Mouse (Mus musculus): Measurements from ENCODE around the gene Ppp4r2. TPM values are rescaled to one million over a fixed set of nuclear protein-coding genes. Genes with fewer than 3 reads are reported as not detected.
"Not testable (repeated sequence)": the region's sequence is repeated elsewhere in the genome, so short reads cannot be mapped to it uniquely, and the experiment has no call there.

Gene Ppp4r2
- total and polyA plus RNA-seq, 2 experiments from 2014 or later: 9.5 to 23.9 TPM

- H3K27ac ChIP-seq: no peak overlapping the region
- DNase-seq (ENCODE audit: low spot score) (no peak), ATAC-seq (no peak)
- H3K4me1 ChIP-seq (ENCODE audit: insufficient read depth, low read length): no peaks in the 10 kb centered on the region
- H3K9ac ChIP-seq (replicated peaks; ENCODE audit: low read length): no peak overlapping the region
- H3K9me3 ChIP-seq (ENCODE audit: low read length): no peaks in the 10 kb centered on the region
- no peak overlapping the region for H3K4me3 ChIP-seq (ENCODE audit: low read length)
- TF ChIP-seq CTCF (IDR thresholded peaks at IDR 0.05; ENCODE audit: low read depth): no peak
- H3K27me3 ChIP-seq (ENCODE audit: insufficient read depth, low read length): no peaks in the 10 kb centered on the region
- H3K4me2 ChIP-seq (ENCODE audit: low read depth, low read length): no peak overlapping the region
- no peaks in the 10 kb centered on the region for H3K36me3 ChIP-seq (ENCODE audit: insufficient read depth, low read length)
- WGBS: 96% methylated on average over 4 of the region's 4 CpGs
Measured at GRCm38 (mm10) chr6:100845058-100845457, 11.6 kb downstream of the Ppp4r2 start.

GRCm38 (mm10) chr6:100847264-100847663, 13.8 kb downstream of the Ppp4r2 start:
- H3K4me1 ChIP-seq (ENCODE audit: insufficient read depth, low read length): no peaks in the 10 kb centered on the region
- H3K9ac ChIP-seq (replicated peaks; ENCODE audit: low read length): no peak overlapping the region
- no peak overlapping the region for H3K4me3 ChIP-seq (ENCODE audit: low read length)
- H3K4me2 ChIP-seq (ENCODE audit: low read depth, low read length): no peak overlapping the region
- WGBS: 89% methylated on average over 5 of the region's 5 CpGs
- DNase-seq (ENCODE audit: low spot score) (no peak), ATAC-seq (no peak)
- TF ChIP-seq CTCF (IDR thresholded peaks at IDR 0.05; ENCODE audit: low read depth): no peak
- no peaks in the 10 kb centered on the region for H3K9me3 ChIP-seq (ENCODE audit: low read length)
- no peaks in the 10 kb centered on the region for H3K27me3 ChIP-seq (ENCODE audit: insufficient read depth, low read length)
- H3K36me3 ChIP-seq (ENCODE audit: insufficient read depth, low read length): no peaks in the 10 kb centered on the region
- no peak overlapping the region for H3K27ac ChIP-seq

- ATAC-seq (no peak), DNase-seq (ENCODE audit: low spot score) (no peak)
- WGBS: 83% methylated on average over 9 of the region's 9 CpGs
- Histone ChIP-seq H3K4me1 (ENCODE audit: insufficient read depth, low read length) (no peaks in the 10 kb centered on the region), H3K9ac (replicated peaks; ENCODE audit: low read length) (no peak overlapping the region), H3K27ac (no peak overlapping the region), H3K4me3 (ENCODE audit: low read length) (no peak overlapping the region), H3K9me3 (ENCODE audit: low read length) (no peaks in the 10 kb centered on the region), H3K4me2 (ENCODE audit: low read depth, low read length) (no peak overlapping the region), H3K36me3 (ENCODE audit: insufficient read depth, low read length) (no peaks in the 10 kb centered on the region), H3K27me3 (ENCODE audit: insufficient read depth, low read length) (no peaks in the 10 kb centered on the region)
- TF ChIP-seq CTCF (IDR thresholded peaks at IDR 0.05; ENCODE audit: low read depth): no peak
Measured at GRCm38 (mm10) chr6:100848682-100849375, 15.4 kb downstream of the Ppp4r2 start.

- no peak for DNase-seq (ENCODE audit: low spot score)
- WGBS: 89% methylated on average over 9 of the region's 9 CpGs
- H3K4me3 ChIP-seq (ENCODE audit: low read length): no peak overlapping the region
- H3K4me1 ChIP-seq (ENCODE audit: insufficient read depth, low read length): no peaks in the 10 kb centered on the region
- no peak overlapping the region for H3K27ac ChIP-seq
- H3K9me3 ChIP-seq (ENCODE audit: low read length): no peaks in the 10 kb centered on the region
- H3K36me3 ChIP-seq (ENCODE audit: insufficient read depth, low read length): no peaks in the 10 kb centered on the region
- no peak overlapping the region for H3K4me2 ChIP-seq (ENCODE audit: low read depth, low read length)
- ATAC-seq: no peak
- no peak overlapping the region for H3K9ac ChIP-seq (replicated peaks; ENCODE audit: low read length)
- no peak for TF ChIP-seq CTCF (IDR thresholded peaks at IDR 0.05; ENCODE audit: low read depth)
- no peaks in the 10 kb centered on the region for H3K27me3 ChIP-seq (ENCODE audit: insufficient read depth, low read length)
Measured at GRCm38 (mm10) chr6:100850671-100851081, 17.3 kb downstream of the Ppp4r2 start.

GRCm38 (mm10) chr6:100851083-100851482, 17.7 kb downstream of the Ppp4r2 start:
- H3K9me3 ChIP-seq (ENCODE audit: low read length): no peaks in the 10 kb centered on the region
- no peak for TF ChIP-seq CTCF (IDR thresholded peaks at IDR 0.05; ENCODE audit: low read depth)
- ATAC-seq (no peak), DNase-seq (ENCODE audit: low spot score) (no peak)
- WGBS: 93% methylated on average over 5 of the region's 5 CpGs
- no peaks in the 10 kb centered on the region for H3K36me3 ChIP-seq (ENCODE audit: insufficient read depth, low read length)
- H3K4me3 ChIP-seq (ENCODE audit: low read length): no peak overlapping the region
- no peak overlapping the region for H3K27ac ChIP-seq
- no peaks in the 10 kb centered on the region for H3K4me1 ChIP-seq (ENCODE audit: insufficient read depth, low read length)
- H3K27me3 ChIP-seq (ENCODE audit: insufficient read depth, low read length): no peaks in the 10 kb centered on the region
- H3K4me2 ChIP-seq (ENCODE audit: low read depth, low read length): no peak overlapping the region
- H3K9ac ChIP-seq (replicated peaks; ENCODE audit: low read length): no peak overlapping the region

GRCm38 (mm10) chr6:100865321-100865720, 31.9 kb downstream of the Ppp4r2 start:
- no peak overlapping the region for H3K27ac ChIP-seq
- no peaks in the 10 kb centered on the region for H3K9me3 ChIP-seq (ENCODE audit: low read length)
- peaks cover 3% of the 10 kb centered on the region; the same call in 1 of the 2 replicates for H3K36me3 ChIP-seq (ENCODE audit: insufficient read depth, low read length)
- H3K9ac ChIP-seq (replicated peaks; ENCODE audit: low read length): no peak overlapping the region
- H3K4me2 ChIP-seq (ENCODE audit: low read depth, low read length): no peak overlapping the region
- H3K27me3 ChIP-seq (ENCODE audit: insufficient read depth, low read length): no peaks in the 10 kb centered on the region
- ATAC-seq: no peak
- no peak for DNase-seq (ENCODE audit: low spot score)
- H3K4me3 ChIP-seq (ENCODE audit: low read length): no peak overlapping the region
- WGBS: 87% methylated on average over 6 of the region's 6 CpGs
- H3K4me1 ChIP-seq (ENCODE audit: insufficient read depth, low read length): no peaks in the 10 kb centered on the region
- TF ChIP-seq CTCF (IDR thresholded peaks at IDR 0.05; ENCODE audit: low read depth): no peak

- DNase-seq (ENCODE audit: low spot score): not testable (repeated sequence)
- WGBS: 68% methylated on average over 3 of the region's 5 CpGs
Measured at GRCm38 (mm10) chr6:100865788-100866187, 32.4 kb downstream of the Ppp4r2 start.

GRCm38 (mm10) chr6:100866246-100866645, 32.8 kb downstream of the Ppp4r2 start:
- H3K9ac ChIP-seq (replicated peaks; ENCODE audit: low read length); H3K4me1 ChIP-seq (ENCODE audit: insufficient read depth, low read length); H3K36me3 ChIP-seq (ENCODE audit: insufficient read depth, low read length); ATAC-seq; DNase-seq (ENCODE audit: low spot score); H3K27ac ChIP-seq; H3K27me3 ChIP-seq (ENCODE audit: insufficient read depth, low read length); H3K4me2 ChIP-seq (ENCODE audit: low read depth, low read length); H3K4me3 ChIP-seq (ENCODE audit: low read length); H3K9me3 ChIP-seq (ENCODE audit: low read length): not testable (repeated sequence)
- WGBS: 90% methylated on average over 5 of the region's 5 CpGs

More at GRCm38 (mm10) chr6:100865788-100866187, 32.4 kb downstream of the Ppp4r2 start:
- 0 out of 2 replicates have a peak, but pooled peaks have one; percentile 40 for ATAC-seq
- not testable (repeated sequence) for H3K4me2 ChIP-seq (ENCODE audit: low read depth, low read length); H3K27me3 ChIP-seq (ENCODE audit: insufficient read depth, low read length); H3K36me3 ChIP-seq (ENCODE audit: insufficient read depth, low read length); H3K9ac ChIP-seq (replicated peaks; ENCODE audit: low read length); H3K4me3 ChIP-seq (ENCODE audit: low read length); H3K27ac ChIP-seq; H3K4me1 ChIP-seq (ENCODE audit: insufficient read depth, low read length); H3K9me3 ChIP-seq (ENCODE audit: low read length)

Data from hindbrain, postnatal 0 days (tissue).